Mouse (Mus musculus): ENCODE results near the gene Ldb3. TPM values are rescaled to one million over a fixed set of nuclear protein-coding genes. Genes with fewer than 3 reads are reported as not detected.

Ldb3 gene
- 1,000 to 10,000 TPM; 1,008 to 1,034 TPM for total RNA-seq (2021)
- long read RNA-seq, experiment 1, full-length matches to known transcripts: 232 of 463 reads
- long read RNA-seq, experiment 1, partial matches to known transcripts: 180 of 463 reads
- long read RNA-seq, experiment 1, other reads (novel, unspliced or antisense): 51 of 463 reads
- long read RNA-seq, experiment 2, full-length matches to known transcripts: 107 of 254 reads
- long read RNA-seq, experiment 2, partial matches to known transcripts: 58 of 254 reads
- long read RNA-seq, experiment 2, other reads (novel, unspliced or antisense): 89 of 254 reads

DNA sequence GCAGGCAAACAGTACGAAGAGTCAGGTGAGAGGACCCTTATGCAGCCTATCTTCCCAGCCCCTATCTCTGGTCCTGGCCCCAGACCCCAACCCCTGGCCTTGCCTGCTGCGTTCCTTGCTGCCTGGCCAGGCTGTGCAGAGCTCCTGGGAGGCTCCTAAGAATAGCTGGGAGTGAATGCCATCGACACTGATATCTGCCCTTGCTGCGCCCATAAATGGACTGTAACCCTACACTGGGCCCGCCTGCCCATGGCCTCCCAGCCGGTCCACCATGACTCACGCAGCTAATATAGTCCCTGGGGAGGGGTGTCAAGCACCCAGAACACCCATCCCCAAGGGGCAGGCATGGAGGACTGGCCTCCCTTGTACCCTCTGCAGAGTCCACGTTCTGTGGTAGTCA is at the start of gene Ldb3:
Gene Ldb3, minus strand, starts transcription at position 185 of the 400 bp plus-strand sequence.
- peak; percentile 79 to 86 for DNase-seq

DNA sequence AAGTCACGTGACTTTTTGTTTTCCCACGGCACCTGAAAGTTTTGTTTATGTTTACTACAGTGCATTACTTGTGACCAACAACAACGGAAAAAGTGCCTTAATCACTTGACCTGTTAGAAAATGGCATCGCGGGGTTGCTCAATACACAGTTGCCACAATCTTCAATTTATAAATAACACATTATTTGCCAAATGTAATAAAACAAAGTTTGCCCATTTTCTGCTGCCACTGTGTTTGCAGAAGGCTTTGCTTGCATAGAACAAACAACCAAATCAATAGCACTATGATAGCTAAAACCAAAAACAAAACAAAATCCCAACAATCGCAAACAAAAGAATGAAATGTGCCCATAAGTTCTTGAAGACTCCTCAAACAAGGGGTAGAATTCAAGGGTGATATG is 47.2 kb upstream of the Ldb3 start:
- no peak for DNase-seq

DNA sequence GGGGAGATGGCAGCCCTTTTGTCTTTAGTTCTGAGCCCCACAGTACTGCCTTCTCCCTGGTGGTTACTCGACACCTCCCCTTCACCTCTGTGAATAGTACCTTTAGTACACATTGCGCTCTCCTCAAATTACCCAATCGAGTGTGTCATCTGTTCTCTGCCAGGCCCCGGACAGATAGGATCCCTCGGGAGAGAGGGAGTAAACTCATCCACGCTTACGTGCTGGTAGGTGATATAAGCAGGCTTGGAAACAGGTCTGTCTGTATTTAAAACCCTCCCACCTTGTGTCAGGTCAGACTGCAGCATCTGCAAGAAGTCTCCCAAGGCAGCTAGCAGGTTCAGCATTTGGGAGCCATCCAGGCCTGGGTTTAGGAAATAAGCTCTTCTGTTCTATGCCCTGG is 46.7 kb upstream of the Ldb3 start:
- no peak for DNase-seq

DNA sequence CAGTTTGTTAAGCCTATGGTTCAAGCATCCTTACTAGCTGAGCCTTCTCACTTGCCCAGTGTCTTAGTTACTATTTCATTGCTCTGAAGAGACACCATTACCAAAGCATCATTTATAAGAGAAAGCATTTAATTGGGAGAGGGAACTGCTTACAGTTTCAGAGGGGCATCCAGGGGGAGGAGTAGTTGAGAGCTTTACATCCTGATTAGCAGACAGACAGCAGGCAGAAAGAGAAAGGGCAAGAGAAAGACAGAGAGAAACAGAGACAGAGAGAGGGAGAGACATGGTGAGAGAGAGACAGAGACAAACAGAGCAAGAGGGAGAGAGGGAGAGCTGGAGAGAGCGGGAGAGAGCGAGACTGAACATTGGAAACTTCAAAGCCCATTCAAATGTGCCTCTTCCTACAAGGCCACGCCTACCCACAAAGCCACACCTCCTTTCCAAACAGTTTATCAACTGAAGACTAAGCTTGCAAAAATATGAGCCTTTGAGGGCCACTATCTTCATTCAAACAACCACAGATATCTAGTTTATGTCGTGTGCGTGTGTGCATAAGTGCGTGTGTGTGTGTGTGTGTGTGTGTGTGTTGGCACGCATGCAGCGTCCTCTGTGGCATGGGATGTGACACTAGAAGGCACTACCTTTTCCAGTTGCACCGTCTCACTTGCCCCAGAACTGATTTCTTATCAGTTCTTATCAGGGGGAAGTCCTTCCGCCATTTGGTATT is 44.4 kb upstream of the Ldb3 start:
- no peak for DNase-seq

DNA sequence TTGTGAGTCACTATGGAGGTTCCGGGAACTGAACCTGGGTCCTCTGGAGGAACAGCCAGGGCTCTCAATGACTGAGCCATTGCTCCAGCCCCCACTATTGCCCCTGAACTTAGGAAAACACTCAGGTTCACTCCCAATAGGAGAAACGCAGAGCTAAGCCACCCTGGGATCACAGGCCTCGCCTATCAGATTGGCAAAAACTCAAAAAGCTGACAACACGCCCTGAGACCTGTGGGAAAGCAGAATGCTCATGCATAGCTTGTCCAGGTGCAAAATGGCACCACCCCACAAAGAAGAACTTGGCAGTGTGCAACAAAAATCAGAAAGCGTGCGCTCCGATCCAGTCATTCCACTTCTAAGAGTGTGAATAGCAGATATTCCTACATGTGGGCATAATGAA is 38.3 kb upstream of the Ldb3 start:
- DNase-seq: no peak

DNA sequence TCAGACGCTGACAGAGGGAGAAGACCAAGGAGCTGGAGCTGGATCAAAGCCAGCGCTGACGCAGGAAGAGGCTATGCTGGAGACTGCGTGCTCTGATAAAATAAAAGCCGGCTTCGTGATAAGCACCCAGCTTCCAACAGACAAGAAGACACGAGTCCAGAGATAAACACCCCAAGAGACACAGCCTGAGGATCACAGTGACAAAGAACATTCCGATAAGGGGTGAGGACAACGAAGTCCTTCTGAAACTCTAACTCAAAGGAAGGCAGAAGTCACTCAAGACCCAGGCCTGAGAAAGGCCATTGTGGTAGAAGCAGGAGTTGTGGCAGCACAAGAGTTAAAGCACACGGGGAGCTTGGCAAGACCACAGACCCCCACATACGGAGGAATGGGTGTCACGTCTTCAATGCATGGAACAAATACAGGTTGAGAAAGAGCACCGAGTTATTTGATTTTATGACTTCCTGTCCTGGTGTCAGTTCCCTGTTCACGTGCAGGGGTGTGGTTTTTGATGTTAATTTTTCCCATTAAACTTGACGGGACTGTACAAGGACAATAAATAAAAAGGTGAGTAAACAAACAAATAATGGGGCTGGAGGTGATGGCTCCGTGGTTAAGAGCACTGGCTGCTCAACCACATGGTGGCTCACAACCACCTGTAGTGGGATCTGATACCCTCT is 35.2 kb upstream of the Ldb3 start:
- no peak for DNase-seq

DNA sequence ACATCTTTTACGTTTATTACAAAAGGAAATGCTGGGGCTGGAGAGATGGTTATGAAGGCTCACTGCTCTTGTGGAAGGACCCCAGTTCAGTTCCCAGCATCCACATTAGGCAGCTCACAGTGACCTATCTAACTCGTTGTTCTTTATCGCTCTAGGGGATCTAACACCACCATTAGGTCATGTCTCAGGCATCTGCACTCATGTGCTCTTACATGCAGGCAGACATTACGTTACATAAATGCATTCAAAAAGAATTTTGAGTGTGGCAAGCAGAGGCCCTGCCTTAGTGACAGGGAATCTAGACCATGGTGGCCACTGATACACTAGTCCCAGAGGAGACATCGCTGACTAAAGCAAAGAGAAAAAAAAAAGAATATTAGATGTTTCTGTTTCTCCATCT is 34.6 kb upstream of the Ldb3 start:
- DNase-seq: no peak

DNA sequence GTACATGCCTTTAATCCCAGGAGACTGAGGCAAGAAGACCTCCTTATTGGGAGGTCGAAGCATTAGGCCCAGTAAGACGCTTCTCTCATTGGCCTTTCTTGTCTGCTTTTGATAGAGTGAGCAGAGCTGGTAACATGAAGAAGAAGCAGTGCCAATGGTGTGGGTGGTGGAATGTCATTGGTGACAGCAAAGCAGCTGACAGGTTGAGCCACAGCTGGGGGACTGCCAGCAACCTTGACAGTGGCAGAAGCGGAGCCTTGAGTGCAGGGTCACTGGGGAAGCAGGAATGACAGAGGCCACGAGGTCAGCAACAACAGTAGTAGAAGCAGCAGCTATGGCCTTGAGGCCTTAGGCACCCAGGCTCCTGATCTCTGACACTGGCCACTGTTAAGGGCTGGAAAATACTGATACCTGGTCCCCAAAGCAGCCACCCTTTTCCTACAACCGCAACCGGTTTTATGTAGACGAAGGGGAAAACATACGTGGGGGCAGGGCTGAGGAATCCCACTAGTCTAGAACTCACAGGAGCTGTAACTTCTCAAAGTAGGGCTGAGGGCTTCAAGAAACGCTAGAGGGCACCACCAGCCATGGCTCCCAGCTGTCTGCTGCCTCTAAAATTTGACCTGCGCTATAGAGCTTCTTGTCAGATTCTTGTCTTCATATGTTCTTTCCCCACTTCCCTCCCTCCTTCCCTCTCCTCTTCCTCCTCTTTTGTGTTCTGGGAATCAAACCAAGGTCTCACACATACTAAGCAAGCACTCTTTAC is 32.3 kb upstream of the Ldb3 start:
- DNase-seq: peak; percentile 27 to 67

DNA sequence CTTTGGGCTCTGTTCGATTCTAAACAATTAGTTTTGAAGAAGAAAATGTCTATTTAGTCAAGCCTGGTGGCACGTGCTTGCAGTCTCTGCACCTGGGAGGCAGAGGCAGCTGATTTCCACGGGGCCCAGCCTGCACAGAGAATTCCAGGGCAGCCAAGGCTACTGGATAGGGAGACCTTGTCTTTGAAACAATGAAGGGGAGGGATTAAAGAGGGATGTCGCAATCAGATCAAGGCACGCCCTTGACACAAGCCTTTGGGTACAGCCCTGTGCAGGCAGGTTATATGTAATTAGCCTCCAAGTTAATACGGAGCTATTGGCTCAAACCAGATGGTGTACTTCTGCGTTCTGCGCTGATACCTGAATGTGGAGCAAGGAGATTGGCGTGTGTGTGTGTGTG is 30.3 kb upstream of the Ldb3 start:
- DNase-seq: no peak

DNA sequence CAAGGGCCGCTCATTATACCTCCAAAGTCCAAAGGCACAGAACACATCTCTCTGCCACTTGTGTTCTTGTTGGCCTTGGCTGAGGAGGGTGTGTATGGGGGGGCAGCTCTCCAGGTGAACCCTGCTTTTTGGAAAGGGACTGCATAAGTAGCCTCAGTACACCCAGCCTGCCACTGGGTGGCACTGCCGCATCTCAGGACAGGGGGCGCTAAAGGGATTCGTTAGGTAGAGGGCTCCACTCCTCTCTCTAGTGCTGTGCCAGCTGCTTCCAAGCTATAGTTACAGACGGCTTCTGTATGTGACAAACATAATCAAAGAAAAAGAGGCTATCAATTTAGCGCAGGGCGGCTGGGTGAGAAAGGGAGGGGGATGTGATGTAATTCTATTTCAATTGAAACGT is 28.3 kb upstream of the Ldb3 start:
- DNase-seq: peak; percentile 80 to 92

DNA sequence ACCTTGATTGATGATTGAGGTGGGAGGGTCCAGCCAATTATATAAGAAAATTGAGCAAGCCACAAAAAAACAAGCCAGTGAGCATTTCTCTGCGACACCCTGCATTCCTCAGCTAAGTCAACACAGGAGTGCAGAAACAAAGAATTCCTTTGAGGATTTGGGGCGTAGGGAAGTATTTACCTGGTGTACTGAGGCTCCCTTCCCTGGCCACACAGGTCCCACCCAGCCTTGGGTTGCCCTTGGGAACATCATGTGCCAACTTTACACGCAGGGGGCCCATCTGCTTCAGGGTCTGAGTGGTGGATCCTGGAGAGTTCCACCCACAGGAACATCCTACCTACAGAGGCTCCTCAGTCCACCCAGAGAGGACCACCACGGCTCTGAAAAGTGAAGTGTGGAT is 27.1 kb upstream of the Ldb3 start:
- DNase-seq: no peak

DNA sequence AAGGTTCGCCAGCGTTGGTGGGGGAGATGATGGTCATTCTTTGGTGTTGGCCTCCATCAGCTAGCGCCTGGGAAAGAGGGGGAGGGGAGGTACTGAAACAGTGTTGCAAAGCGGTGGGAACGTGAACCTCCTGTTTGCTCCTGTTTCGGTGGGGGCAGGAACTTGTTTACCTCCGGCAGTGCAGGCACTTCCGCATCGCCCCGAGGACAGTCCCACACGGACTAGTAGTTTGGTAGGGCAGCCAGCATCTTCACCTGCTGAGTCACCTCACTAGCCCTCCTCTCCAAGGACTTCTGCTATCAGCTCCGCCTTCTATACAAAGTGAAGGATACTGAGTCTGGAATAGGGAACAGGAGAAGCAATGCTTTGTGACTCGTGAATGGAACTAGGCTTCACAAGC is 26.6 kb upstream of the Ldb3 start:
- no peak for DNase-seq

DNA sequence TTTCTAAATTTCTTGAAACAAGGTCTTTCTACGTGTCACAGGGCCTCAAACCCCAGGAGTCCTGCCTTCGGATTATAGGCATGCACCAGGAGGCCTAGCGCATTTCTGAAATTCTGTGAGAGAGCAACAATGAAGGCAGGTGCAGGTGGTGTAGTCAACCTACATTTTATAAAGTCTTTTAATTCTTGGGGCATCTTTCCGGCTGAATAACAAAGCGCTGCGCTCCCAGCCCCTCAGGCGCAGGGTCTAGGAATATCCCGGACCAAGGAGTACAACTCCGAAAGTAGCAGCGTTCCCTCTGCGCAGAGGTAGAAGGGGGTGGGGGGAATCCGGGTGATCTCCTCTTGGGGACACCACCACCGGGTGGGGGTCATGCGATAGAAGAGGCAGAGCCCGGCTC is 26.1 kb upstream of the Ldb3 start:
- no peak for DNase-seq

DNA sequence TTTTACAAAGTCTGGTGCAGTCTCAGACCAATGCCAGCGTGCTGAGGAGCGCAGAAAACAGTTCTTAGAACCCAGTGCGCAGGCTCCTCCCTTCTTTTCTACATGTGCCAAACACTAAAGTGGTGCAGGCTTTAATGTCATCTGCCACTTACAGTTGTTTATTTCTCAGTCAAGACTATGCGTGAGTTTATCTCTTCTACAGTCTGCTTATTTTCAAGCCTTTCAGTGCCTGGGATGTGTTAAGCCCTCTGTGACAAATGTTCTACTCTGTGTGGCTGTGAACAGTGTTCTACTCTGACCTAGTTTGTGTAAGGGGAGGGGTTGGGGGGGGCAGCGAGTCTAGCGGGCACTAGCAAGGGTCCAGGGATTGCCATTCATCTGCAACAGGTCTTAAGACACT is 25.0 kb upstream of the Ldb3 start:
- no peak for DNase-seq

DNA sequence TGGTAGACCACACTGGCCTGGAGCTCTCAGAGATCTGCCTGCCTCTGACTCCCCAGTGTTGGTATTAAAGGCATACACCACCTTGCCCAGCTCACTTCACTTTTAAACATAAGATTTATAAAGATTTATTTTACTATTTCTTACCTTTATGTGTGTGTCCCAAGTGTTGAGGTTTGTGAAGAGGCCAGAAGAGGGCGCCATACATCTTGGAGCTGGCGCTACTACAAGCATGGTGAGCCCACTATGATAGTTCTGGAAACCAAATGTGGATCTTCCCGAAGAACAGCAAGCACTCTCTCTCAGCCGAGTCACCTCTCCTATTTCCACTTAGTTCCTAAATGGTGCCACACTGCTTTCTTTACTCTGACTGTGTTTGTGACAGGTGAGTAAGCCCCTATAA is 23.7 kb upstream of the Ldb3 start:
- no peak for DNase-seq

DNA sequence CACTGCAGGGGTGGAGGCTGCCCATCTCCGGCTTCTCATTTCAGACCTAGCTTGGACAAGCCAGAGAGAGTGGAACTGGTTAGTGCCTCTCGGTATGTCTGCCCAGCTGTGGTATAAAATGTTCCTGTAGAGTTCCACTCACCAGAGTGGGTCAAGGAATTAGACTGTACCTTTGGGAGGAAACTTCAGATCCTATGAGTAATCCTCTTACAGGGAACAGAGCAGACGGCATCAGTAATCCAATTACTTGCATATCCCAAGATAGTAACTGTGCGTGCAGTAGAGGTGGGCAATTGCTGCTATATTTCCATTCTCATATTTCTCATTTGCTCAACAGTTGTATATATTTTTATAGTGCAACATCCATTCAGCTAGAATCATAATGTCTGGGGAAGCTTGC is 23.1 kb upstream of the Ldb3 start:
- no peak for DNase-seq

DNA sequence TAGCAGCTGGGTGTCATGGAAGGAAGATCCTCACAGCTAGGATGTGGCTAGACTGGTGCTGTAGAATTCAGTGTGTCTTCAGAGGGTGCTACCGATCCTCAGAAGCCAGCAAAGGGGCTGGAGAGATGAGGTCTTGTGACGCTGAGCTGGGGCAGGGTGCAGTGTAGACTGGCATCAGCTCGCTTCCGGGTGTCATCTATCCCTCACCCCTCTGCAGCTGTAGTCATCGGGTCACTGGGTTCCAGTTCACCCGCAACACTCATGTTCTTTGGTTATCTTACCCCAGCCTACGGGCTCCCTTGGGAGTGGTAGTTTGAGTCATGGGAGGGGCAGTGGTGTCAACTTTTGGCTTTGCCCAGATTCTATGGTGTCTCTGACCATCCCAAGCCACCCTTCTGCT is 13.4 kb upstream of the Ldb3 start:
- no peak for DNase-seq

DNA sequence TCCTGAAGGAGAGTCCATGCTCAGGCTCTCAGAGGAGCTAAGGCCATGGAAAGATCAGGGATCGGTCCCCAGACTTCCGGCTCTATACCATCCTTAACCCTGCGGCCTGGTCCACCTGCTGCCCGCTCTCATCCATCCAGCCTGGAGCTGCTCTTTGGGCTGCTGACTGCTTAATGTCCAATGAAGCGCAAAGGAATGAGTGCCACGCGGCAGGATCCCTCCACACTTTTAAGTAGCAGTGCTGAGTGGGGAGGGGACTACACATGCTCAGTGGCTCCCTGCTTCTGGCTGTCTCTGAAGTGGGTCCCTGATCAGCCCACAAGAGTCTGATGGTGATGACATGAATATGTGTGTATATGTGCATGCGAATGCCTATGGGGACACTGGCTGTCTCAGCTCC is 11.5 kb upstream of the Ldb3 start, which contains the start of gene Opn4:
Gene Opn4, minus strand, starts transcription at position 202 of the 400 bp plus-strand sequence.
- DNase-seq: no peak

DNA sequence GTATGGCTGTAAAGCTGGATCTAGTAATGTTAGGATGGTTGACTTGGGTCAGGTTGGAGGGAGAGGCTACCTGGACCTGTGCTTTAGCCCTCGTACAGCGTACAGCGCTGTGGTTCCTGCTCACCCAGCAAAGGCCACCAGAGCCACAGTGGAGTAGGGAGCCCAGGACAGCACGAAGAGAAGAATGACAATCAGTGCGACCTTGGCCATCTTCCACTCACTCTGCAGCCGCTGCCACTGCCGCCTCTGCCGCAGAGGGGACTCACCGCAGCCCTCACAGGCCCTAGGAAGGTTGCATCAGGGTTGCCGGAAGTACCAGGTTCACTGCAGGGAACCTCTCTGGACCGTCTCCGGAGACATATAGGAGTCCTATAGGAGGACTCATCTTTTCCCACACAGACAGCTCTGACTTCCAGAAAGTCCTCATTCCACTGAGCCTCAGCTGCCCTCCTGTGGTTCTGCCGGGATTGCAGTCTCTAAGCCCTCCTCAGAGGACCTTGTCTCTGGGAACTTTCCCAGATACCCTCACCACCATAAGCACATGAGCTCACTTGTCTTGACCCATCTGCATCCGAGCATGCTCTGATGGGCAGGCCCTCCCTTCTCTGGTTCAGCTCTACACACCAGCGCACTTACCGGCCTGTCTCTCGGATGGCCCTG is 7.2 kb upstream of the Ldb3 start:
- no peak for DNase-seq

DNA sequence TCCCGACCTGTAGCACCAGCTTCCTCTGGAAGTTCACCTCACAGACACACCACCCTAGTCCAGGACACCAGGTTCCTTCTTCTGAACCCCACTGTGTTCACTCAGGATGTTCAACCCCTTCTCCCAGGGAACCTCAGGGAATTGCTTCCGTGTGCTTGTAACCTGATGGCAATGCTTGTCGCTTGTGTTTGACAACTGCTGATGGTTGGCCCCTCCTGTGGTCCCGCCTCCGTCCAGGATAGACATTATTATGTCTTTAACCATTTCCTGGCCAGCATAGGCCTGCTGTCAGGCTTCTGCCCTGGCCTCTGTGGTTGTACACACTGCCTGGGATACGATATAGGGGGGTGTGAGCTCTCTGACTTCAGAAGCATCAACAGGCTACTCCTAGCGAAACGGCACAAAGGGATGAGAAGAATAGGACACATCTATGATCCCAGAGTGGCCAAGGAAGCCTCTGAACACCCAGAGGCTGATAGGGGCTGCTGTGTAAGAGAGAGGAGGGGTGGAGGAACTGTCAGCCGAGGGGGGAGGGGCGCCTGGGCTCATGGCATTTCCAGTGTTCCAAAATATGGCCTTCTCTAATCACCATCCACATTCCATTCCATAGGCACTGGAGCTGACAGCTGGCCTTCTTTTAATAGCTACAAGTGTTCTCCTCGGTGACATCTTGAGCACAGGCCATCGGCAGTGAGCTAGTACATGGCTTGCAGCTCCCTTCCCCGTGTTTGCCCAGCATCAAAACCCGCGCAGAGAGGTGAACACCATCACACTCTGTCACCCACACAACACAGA is 3.5 kb upstream of the Ldb3 start:
- peak in 1 of 2 experiments; percentile 53 for DNase-seq

Measured in heart, adult 18-20 months (tissue).